ENCODE assay signal across 13 mouse cellular contexts in genomic region chr12:104665951-104666350, GRCm38 (mm10).
"Had no signal": no experiment of that assay in that cellular context is flagged by ENCODE, and none has a peak within 500 bp of the region (broad histone marks: within the 10 kb centered on the region; RNA-seq: fewer than 3 reads in every experiment).

No protein-coding gene starts in this region.

- H3K36me3 ChIP-seq: liver, embryonic 15.5 days; midbrain, embryonic 15.5 days; neural tube, embryonic 13.5 days; stomach, embryonic 15.5 days had no signal

- H3K9me3 ChIP-seq: liver, embryonic 15.5 days; midbrain, embryonic 15.5 days; neural tube, embryonic 13.5 days; stomach, embryonic 15.5 days had no signal

- H3K27me3 ChIP-seq: liver, embryonic 15.5 days; midbrain, embryonic 15.5 days; neural tube, embryonic 13.5 days; stomach, embryonic 15.5 days had no signal

- DNase-seq: kidney, adult 11 months; kidney, postnatal 14 days; layer of hippocampus, adult 9-11 months; lung, adult 2 months; lung, postnatal 36 days; right cerebral cortex, postnatal 4 days; thymus, adult 2 months; thymus, postnatal 25 days had no signal

- ATAC-seq: lung, postnatal 0 days; midbrain, embryonic 15.5 days had no signal

- H3K27ac ChIP-seq: liver, embryonic 15.5 days; midbrain, embryonic 15.5 days; neural tube, embryonic 13.5 days; stomach, embryonic 15.5 days had no signal

- H3K9ac ChIP-seq: liver, embryonic 15.5 days; midbrain, embryonic 15.5 days; neural tube, embryonic 13.5 days; stomach, embryonic 15.5 days had no signal

- H3K4me3 ChIP-seq: liver, embryonic 15.5 days; midbrain, embryonic 15.5 days; neural tube, embryonic 13.5 days; stomach, embryonic 15.5 days had no signal

- H3K4me2 ChIP-seq: liver, embryonic 15.5 days; midbrain, embryonic 15.5 days; neural tube, embryonic 13.5 days; stomach, embryonic 15.5 days had no signal

- H3K4me1 ChIP-seq: liver, embryonic 15.5 days; midbrain, embryonic 15.5 days; neural tube, embryonic 13.5 days; stomach, embryonic 15.5 days had no signal
